Mouse (Mus musculus) adrenal gland, postnatal 25 days (tissue): ENCODE measurements at regions not wholly inside any gene's neighbourhood (a gene's known extent, or its start where the extent isn't known, plus 50 kb on each side); places are given as distances from the start of the nearest gene placed in this dataset.

Source experiments
- DNase-seq: peaks from one replicate; pipeline ENCODE4 v3.0.0; 2021; ENCODE audit warnings: mixed read lengths

- no peak for DNase-seq
Observed at GRCm38 (mm10) chr11:24569655-24570054, 491.8 kb downstream of the Bcl11a start.

DNA sequence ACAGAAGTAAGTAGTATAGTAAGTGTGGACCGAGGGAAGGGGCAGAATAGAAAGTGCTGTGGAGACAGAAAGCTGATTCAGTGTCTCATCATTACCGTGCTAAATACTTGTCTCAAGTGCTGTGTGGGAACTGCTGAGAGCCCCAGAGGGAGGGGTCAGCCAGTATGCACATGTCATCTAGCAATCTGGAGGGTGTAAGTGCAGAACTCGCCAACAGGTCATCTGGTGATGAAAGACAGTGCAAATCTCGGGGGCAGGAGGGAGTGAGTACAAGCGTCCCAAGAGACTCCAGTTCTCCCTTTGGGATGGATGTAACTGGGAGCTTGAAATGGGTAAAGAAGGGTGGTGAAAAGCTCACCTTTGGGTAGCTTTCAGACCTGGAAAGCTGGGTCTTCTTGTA is 535.7 kb downstream of the Bcl11a start:
- DNase-seq, result no peak

- no peak for DNase-seq
Observed at GRCm38 (mm10) chr11:24615436-24615835, 537.6 kb downstream of the Bcl11a start.

DNA sequence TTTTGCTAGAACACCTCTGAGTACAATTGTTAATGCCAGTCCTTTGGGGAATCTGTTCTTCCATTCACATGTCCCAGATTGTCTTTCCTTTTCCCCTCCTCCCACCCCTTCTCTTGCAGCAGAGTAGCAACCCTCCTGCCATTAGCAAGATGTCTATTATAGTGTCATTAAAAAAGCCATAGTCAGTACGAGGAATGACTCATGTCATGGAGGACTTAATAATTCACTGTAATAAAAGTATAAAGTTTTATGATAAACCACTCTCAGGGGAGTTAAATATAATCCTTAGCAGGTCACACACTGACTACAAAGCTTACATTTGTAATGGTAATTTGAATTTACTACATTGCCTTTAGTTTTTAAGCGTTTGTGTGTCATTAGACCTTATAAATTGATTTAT is 540.7 kb downstream of the Bcl11a start:
- DNase-seq, result no peak

GRCm38 (mm10) chr11:24619021-24619420 is 541.2 kb downstream of the Bcl11a start:
- DNase-seq, result no peak

GRCm38 (mm10) chr11:24628619-24629018 is 550.8 kb downstream of the Bcl11a start:
- no peak for DNase-seq

DNA sequence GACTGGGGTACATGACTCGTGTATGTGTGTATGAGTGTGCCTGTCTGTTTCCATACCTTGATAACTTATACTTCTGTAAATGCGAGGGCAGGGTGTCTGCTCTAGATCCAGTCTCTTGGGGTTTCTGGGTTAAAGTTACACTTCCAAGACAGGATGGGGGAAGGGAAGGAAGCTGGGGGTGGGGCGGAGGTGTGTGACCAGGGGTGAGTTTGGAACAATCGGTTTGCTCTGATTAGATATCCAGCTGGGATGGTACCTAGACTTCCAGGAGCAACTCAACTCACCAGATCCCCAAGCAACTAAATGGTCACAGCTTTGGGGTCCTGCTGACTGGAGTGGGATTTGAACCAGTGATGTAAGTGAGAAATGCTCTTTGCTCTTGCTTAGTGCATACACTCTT is 551.6 kb downstream of the Bcl11a start:
- DNase-seq, result no peak

GRCm38 (mm10) chr11:24630403-24630900 is 552.6 kb downstream of the Bcl11a start:
- no peak for DNase-seq

GRCm38 (mm10) chr11:24631651-24632050 is 553.8 kb downstream of the Bcl11a start:
- no peak for DNase-seq

GRCm38 (mm10) chr11:24636716-24637115 is 558.9 kb downstream of the Bcl11a start:
- DNase-seq, result no peak

- DNase-seq, result no peak
Observed at GRCm38 (mm10) chr11:24643439-24644109, 565.7 kb downstream of the Bcl11a start.

DNA sequence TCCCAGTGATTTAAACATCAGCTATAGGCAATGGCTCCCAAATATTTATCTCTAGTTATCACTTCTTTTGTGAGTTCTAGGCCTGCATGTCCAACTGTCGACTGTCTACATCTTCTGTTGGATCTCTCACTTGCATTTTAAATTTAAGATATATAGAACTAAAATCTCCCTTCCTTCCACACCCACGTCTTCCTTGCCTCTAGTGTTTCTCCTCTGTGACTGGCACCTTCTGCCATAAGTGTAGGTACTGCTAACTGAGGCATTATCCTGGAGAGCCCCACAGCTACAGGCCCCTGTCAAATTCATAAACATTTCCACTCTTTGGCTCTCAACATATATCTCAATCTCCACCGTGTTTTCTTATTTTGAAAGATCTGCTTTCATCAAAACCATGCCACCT is 575.0 kb downstream of the Bcl11a start:
- DNase-seq, result no peak

DNA sequence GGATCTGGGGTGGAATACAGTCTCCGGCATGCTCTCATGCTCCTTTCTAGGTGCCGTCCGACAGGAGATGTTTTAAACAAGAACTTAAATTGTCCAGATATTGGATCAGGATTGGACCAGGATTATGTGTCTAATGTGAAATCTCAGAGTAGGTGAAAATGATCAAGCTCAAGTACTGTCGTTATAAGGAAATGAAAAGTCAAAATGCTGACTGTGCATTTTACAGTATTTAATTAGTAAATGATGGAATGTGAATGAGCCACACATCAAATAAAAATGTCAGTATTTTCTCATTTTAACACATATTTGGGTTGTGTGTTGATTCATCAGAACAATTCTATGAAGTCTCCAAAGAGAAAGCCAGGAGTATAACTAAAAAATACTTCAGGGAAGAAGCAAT is 586.2 kb downstream of the Bcl11a start:
- no peak for DNase-seq

DNA sequence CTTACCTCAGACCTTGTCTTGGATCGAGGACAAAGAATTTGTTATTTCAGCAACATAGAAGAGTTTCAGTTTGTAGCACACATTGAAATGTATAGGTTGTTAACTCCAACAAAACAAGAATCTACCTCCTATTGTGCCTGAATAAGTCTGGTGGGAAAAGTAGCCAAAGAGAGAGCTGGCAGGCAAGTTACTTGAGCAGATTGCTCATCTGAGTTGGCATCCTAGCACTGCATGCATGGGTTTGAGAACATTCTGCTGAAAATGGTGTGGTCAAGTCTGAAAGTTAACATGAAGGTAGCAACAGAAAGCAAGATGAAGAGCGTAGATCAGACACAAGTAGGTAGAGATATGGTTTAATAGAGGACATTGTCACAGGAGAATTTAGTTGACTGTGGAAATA is 587.5 kb downstream of the Bcl11a start:
- no peak for DNase-seq

DNA sequence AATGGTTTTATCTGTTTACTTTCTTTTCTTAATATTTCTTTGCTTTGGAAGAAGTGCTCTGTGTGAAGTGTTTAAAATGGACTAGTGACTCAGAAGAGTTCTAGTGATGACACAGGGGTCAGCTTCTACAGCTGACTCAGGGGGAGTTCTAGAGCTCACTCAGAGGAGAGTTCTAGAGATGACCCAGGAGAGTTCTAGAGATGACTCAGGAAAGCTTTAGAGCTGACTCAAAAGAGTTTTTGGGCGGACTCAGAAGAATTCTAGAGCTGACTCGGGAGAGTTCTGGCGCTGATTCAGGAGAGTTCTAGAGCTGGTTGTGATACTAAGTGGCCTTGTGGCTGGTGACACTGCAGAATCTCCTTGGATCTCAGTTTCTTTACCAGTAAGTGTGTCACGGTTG is 593.8 kb downstream of the Bcl11a start:
- no peak for DNase-seq

DNA sequence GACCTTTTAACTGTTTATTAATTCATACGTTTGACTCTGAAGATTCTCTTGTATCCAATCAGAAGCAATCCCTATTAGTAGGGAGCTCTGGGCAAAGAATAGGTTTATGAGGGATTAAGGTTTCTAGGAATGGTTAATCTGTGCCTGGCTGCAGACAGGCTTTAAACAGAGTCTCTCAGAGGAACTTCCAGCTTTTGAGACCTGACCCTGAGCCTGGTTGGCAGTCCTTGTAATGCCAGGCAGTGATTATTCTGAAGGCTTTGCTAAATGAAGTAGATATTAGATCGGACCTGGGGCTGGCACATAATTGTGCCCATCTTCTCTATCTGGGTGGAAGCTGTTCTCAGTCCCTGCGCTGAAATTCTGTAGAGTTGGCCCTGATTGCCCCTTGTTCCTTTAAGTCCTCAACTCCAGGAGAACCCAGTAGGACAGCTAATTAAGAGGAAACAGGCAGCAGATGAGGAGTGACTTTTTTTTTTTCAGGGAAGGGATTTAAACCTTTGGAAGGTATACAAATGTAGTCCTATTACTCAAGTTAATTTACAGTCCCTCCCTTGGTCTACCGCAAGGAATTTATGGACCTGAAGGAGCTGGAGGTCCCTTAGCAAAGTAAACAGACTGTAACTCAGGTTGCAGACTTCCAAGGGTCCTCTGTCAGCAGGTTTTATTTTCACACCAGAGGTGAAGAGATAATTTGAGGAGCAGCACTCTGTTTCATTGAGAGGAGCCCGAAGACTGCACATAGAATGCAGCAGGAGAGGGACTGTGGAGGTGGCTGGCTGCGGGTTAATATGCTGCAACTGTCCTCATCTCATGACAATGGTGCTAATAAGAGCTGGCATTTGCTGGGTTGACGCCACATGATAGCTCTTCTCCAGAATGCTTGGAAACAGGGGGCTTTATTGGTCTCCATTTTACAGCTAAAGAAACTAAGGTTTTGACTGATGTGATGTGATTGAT is 595.7 kb downstream of the Bcl11a start:
- DNase-seq, result no peak

DNA sequence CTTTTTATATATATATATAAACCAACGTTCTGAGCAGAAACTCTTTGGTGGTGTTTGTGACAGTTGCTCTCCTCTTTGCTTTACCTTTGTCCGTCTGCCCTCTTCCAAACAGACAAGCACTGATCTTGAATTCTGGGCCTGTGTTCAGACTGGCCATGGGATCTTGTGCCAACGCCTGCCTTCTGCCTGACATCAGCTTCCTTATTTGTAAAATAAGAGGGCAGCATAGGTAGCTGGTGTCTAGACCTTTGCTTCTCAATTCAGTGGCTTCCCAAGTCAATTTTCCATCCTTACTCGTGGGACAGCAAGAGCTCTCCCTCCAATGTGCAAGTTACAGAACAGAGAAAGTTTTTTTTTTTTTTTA is 596.3 kb downstream of the Bcl11a start:
- no peak for DNase-seq

DNA sequence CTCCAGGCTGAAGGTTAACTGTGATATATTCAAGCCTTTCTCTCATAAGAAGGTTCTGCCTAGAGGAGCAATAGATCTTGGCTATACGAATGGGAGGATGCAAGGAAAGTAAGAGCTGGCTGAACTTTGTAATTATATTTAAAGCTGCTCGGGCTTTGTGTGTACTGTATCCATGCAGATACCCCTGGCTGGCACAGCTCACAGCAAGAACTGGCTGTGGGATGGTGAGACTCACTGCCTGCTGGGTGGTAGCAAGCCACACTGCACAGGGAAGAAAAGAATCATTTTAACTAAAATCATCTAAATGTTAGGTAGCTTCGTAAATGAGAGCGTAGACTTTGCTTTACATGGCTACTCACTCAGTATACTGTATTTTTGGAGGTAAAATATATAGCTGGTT is 599.2 kb downstream of the Bcl11a start:
- no peak for DNase-seq

GRCm38 (mm10) chr11:24679581-24679980 is 601.7 kb downstream of the Bcl11a start:
- DNase-seq, result no peak

DNA sequence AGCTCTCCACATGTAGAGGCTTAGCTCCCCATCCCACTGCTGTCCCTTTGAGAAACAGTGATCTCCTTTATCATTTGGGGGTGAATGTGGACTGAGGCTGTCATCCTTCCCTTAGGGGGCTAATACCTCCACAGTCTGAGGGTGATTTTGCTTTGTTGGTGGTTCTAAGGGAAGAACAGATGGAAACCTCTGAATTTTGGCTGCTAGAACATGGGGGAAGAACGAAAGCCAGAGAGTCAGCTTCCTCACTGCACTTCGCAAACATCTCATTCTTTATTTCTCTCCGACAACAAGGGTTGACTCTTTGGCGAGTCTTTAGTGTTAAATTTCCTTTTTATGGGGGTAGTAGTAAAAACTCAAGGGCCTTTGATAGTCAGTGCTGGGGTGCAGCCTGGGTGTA is 604.6 kb downstream of the Bcl11a start:
- DNase-seq, result no peak

DNA sequence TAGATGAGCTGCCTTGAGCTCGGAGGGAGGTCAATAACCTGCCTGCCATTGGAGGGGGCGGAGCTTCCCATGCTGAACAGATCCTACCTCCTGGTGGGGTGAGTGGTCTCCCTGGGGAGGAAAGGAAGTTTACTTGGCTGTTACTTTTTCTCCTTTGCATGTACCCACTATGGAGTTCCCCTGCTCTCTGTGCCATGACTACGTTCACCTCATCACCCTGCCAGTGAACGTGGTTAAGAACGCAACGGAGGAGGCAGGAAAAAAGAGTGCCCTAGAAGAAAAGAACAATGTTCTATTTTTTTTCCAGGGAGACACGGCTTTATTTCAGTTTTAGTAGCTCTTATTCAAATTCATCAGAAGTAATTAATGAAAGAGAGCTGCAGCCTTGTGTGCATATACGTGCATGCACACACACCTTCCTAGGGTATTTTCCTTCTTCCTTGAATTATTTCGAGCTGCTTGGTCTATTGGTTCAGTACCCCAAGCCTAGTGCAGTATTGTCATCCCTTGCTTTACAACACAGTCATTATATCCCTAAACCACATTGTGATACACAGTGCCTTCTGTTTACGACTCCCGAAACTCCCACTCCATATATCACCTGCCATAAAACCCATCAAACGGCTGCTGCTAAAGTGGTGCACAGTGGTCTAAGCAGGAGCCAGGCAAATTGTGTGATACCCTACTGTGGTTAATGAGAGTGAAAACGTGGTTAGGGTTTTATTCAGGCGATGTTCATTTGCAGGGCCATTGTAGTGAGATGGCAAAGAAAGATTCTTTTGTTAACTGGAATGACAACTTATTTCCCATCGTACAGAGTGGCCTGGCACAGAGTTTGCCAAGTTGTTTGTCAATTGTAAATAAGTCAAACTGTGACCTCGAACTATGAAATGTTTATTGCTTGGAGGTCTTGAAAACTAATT is 608.0 kb downstream of the Bcl11a start:
- no peak for DNase-seq

DNA sequence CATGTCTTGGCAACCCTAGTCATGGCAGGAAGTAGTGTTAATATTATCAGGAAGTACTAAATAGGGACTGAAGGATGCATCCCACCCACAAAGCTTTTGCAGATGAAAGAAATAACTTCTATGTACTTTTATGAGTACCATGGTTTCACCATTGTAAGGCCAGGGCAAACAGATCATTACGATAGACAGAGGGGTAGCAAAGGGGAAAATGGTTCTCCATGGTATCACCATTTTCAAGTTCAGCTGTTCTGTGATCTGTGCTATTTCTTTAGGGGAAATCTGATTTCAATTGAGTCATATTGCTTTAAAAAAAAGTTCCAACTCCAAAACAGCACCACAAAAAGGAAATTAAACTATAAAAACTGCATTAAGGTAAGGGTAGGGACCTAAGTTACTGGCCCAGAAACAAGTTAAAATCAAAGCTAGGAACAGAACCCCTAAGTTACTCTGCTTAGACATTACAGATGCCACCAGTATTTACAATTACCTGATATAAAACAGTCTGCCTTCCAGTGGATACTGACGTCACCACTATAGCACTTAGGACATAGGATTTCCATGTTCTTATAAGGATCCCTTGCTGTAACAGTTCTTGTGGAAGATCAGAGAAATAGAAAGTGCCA is 610.4 kb downstream of the Bcl11a start:
- no peak for DNase-seq
